Mouse (Mus musculus) hindbrain, embryonic 16.5 days (tissue): ENCODE measurements around the gene Trpv4. TPM values are rescaled to one million over a fixed set of nuclear protein-coding genes. Genes with fewer than 3 reads are reported as not detected.
A peak's percentile ranks its signal among the peaks of the same experiment; 100 is the strongest.

Source experiments
- ATAC-seq: fragments of 200-750 bp; cut with Nextera tagmentation; 2 replicates; pipeline ENCODE4 v1.8.0; 2017; ENCODE audit warnings: moderate TSS enrichment, moderate library complexity
- H3K27ac ChIP-seq: fragments of 300-500 bp; sonication (generic); 2 replicates; pipeline ENCODE4 v1.5.1; 2014; ENCODE audit warnings: low read depth, mild to moderate bottlenecking, control low read depth, low read length, moderate library complexity
- H3K27me3 ChIP-seq: fragments of 300-500 bp; sonication (generic); replicated peaks from 2 replicates; pipeline ENCODE4 v1.6.1; 2014; ENCODE audit warnings: low read length; ENCODE audit not compliant: control insufficient read depth, insufficient read depth
- H3K36me3 ChIP-seq: fragments of 300-500 bp; sonication (generic); 2 replicates; pipeline ENCODE4 v1.6.1; 2014; ENCODE audit warnings: mild to moderate bottlenecking, low read length, moderate library complexity, mixed read lengths; ENCODE audit not compliant: control insufficient read depth, insufficient read depth
- H3K4me1 ChIP-seq: fragments of 300-500 bp; sonication (generic); 2 replicates; pipeline ENCODE4 v1.6.1; 2014; ENCODE audit warnings: low read depth, low read length; ENCODE audit not compliant: control insufficient read depth, insufficient read depth
- H3K4me2 ChIP-seq: fragments of 300-500 bp; sonication (generic); 2 replicates; pipeline ENCODE4 v1.6.1; 2014; ENCODE audit warnings: mild to moderate bottlenecking, low read length, control low read depth, moderate library complexity
- H3K4me3 ChIP-seq: fragments of 300-500 bp; sonication (generic); 2 replicates; pipeline ENCODE4 v1.5.1; 2014; ENCODE audit warnings: mild to moderate bottlenecking, low read length, control low read depth, moderate library complexity
- H3K9ac ChIP-seq: fragments of 300-500 bp; sonication (generic); 2 replicates; pipeline ENCODE4 v1.6.1; 2014; ENCODE audit warnings: low read depth, mild to moderate bottlenecking, control low read depth, low read length, moderate library complexity
- H3K9me3 ChIP-seq: fragments of 300-500 bp; sonication (generic); 2 replicates; pipeline ENCODE4 v1.6.1; 2014; ENCODE audit warnings: mild to moderate bottlenecking, low read length, moderate library complexity; ENCODE audit not compliant: control insufficient read depth
- WGBS: fragments of 180-500 bp; shearing (Covaris S2); extraction: QIAGEN DNeasy Blood & Tissue Kit; methylation state at CpG from one replicate; pipeline ENCODE4 v1.1.7; 2014; 5-methylcytosine and 5-hydroxymethylcytosine counted together
- polyA plus RNA-seq: library from polyadenylated mRNA; unstranded; fragments of >200 nt; fragmentation: Nextera tagmentation; extraction: Ambion mirVana; gene quantifications from 2 replicates; pipeline ENCODE4 v1.2.1, GENCODE M21; 2015

The Trpv4 gene
- polyA plus RNA-seq, 1 experiment from 2014 or later, result 3.0 TPM

- no peak overlapping the region for H3K4me3 ChIP-seq
- no peak overlapping the region for H3K9ac ChIP-seq
- H3K4me1 ChIP-seq, result peaks cover 30% of the 10 kb centered on the region
- WGBS, result 47% methylated on average over 6 of the region's 6 CpGs
- no peak for ATAC-seq
- H3K27me3 ChIP-seq, result no peaks in the 10 kb centered on the region; the same call in 1 of the 2 replicates
- H3K36me3 ChIP-seq, result peaks cover 9% of the 10 kb centered on the region; the same call in 1 of the 2 replicates
- no peaks in the 10 kb centered on the region for H3K9me3 ChIP-seq
- H3K27ac ChIP-seq, result no peak overlapping the region
- no peak overlapping the region for H3K4me2 ChIP-seq
Observed at GRCm38 (mm10) chr5:114597652-114598051, 60.6 kb downstream of the Trpv4 start.

- ATAC-seq, result no peak
- Histone ChIP-seq H3K9me3 (no peaks in the 10 kb centered on the region), H3K27ac (no peak overlapping the region), H3K36me3 (peaks cover 9% of the 10 kb centered on the region; the same call in 1 of the 2 replicates), H3K27me3 (no peaks in the 10 kb centered on the region), H3K9ac (no peak overlapping the region), H3K4me2 (no peak overlapping the region), H3K4me1 (peaks cover 35% of the 10 kb centered on the region), H3K4me3 (no peak overlapping the region)
- 35% methylated on average over 8 of the region's 8 CpGs for WGBS
Observed at GRCm38 (mm10) chr5:114597222-114597621, 61.0 kb downstream of the Trpv4 start.

DNA sequence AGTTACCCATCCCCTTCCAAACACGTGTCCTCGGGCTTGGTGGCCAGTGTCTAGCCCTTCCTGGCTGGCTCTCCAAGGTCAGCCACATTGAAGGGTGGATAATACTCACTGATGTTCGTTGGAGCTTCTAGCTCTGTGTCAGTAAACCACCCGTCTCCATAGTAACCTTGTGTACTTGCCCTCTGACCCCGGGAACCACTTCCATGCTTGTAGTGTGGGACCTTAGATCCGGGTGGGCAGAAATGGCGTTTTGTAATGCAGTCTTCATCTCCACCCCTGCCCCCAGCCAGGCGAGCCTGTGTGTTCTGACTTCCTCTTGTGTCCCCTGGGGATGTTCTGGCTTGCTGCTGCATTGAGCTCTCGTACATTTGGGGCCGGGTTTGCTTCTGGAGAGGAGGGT, 61.6 kb downstream of the Trpv4 start:
- Histone ChIP-seq H3K27ac (no peak overlapping the region; the same call in 1 of the 2 replicates), H3K4me1 (peaks cover 40% of the 10 kb centered on the region), H3K4me3 (no peak overlapping the region), H3K9ac (0 out of 2 replicates have a peak overlapping the region, but pooled peaks have one; percentile 4), H3K9me3 (no peaks in the 10 kb centered on the region), H3K4me2 (no peak overlapping the region), H3K27me3 (no peaks in the 10 kb centered on the region), H3K36me3 (peaks cover 9% of the 10 kb centered on the region; the same call in 1 of the 2 replicates)
- 17% methylated on average over 10 of the region's 10 CpGs for WGBS
- no peak for ATAC-seq

DNA sequence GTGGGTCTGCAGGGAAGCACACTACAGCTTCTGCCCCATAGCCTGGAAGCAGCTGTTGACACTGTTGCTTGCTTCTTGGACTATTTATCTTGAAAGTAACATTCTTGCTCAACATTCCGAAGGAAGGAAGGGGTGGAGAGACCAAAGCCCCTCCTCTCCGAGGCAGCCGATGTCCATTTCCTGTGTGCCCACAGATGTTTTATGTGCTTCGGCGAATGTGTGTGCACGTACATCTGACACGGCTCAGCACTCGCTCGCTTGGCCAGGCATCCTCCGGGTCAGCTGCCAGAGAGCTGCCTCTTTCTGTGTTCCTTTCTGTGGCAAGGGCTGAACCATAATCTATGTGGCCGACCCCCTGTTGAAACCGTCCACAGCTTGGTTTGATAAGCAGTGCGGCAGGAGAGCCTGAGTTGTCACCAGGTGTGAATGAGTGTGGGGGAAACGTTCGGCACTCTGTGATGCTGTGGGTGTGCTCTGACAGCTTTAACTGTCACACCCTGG, 63.4 kb downstream of the Trpv4 start:
- Histone ChIP-seq H3K36me3 (peaks cover 9% of the 10 kb centered on the region; the same call in 1 of the 2 replicates), H3K4me2 (no peak overlapping the region), H3K4me1 (peaks cover 58% of the 10 kb centered on the region), H3K27me3 (no peaks in the 10 kb centered on the region), H3K27ac (peak overlapping the region; percentile 65; the same call in 1 of the 2 replicates), H3K4me3 (no peak overlapping the region), H3K9me3 (no peaks in the 10 kb centered on the region), H3K9ac (no peak overlapping the region)
- 86% methylated on average over 15 of the region's 15 CpGs for WGBS
- no peak for ATAC-seq

GRCm38 (mm10) chr5:114593949-114594348, 64.3 kb downstream of the Trpv4 start:
- Histone ChIP-seq H3K4me1 (peaks cover 67% of the 10 kb centered on the region), H3K4me3 (no peak overlapping the region), H3K9me3 (no peaks in the 10 kb centered on the region), H3K36me3 (peaks cover 9% of the 10 kb centered on the region; the same call in 1 of the 2 replicates), H3K27me3 (no peaks in the 10 kb centered on the region), H3K9ac (no peak overlapping the region), H3K27ac (peak overlapping the region; percentile 65), H3K4me2 (no peak overlapping the region)
- no peak for ATAC-seq
- 85% methylated on average over 5 of the region's 5 CpGs for WGBS

DNA sequence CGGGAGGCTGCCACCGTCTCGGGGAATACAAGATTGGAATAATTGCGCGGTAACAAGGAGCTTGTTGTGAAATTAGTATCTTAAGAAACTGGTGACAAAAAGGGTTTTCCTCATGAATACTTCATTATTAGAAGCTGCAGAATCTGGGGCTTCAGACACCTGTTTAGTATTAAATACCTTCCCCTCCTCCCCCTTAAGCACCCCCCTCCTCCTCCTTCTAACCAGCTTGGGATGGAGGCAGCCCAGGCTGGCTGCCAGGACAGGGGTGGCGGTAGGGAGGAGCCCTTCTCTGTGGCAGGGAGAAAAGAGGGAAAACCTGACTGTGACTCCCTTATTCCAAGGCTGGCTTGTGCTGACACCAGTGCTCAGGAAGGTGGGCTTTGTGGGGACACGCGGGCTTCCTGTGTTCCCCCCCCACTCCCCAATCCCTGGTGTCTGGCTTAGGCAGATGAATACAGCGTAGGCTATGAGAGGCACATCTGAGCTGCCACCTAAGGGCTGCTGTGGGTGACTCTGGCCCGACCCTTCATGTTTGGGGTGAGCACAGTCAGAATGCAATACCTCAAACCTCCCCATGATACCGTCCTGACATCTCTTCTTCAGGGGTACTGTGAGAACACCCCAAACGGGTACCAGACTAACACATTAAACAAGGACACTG, 64.9 kb downstream of the Trpv4 start:
- no peak for ATAC-seq
- Histone ChIP-seq H3K4me2 (no peak overlapping the region; the same call in 1 of the 2 replicates), H3K36me3 (peaks cover 9% of the 10 kb centered on the region; the same call in 1 of the 2 replicates), H3K9ac (peak overlapping the region; percentile 41; the same call in 1 of the 2 replicates), H3K4me3 (no peak overlapping the region), H3K9me3 (no peaks in the 10 kb centered on the region), H3K27me3 (no peaks in the 10 kb centered on the region), H3K4me1 (peaks cover 73% of the 10 kb centered on the region), H3K27ac (no peak overlapping the region; the same call in 1 of the 2 replicates)
- WGBS, result 54% methylated on average over 11 of the region's 12 CpGs

DNA sequence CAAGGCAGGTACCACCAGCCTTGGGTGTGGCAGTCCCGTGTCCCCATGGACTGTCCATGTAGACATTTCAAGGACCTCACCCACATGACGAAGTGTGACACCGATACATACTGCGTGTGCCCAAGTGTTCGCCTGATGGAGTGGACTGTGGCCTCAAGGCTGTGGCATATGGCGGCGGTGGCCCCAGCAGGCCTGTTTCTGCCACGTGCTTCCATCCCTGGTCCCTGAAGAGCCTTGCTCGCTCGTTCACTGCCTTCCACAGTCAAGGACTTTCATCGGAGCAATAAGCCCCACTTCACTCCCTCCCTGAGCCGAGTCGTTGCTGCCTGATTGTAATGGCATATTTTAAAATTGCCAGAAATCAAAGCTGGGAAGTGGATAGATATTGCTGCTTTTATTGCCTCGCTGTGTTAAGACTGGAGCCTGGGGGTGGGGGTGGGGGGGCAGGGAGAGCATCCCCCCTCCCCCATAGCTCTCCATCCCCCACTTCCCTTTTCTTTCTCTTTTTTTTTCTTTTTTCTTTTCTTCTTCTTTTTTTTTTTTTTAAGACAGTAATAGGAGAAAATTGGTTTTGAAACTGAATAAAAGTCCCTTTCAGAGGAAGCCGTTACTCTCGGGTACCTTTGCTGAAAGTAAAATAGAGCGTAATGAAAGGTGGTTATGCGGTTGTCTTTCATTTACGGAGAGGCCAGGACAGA, 65.6 kb downstream of the Trpv4 start:
- Histone ChIP-seq H3K4me3 (no peak overlapping the region), H3K4me1 (peaks cover 71% of the 10 kb centered on the region), H3K27ac (peak overlapping the region; percentile 55), H3K4me2 (no peak overlapping the region; the same call in 1 of the 2 replicates), H3K27me3 (no peaks in the 10 kb centered on the region), H3K9ac (peak overlapping the region; percentile 46; the same call in 1 of the 2 replicates), H3K36me3 (peaks cover 9% of the 10 kb centered on the region; the same call in 1 of the 2 replicates), H3K9me3 (no peaks in the 10 kb centered on the region)
- ATAC-seq, result no peak
- whole genome bisulfite sequencing, result 40% methylated on average over 19 of the region's 19 CpGs

DNA sequence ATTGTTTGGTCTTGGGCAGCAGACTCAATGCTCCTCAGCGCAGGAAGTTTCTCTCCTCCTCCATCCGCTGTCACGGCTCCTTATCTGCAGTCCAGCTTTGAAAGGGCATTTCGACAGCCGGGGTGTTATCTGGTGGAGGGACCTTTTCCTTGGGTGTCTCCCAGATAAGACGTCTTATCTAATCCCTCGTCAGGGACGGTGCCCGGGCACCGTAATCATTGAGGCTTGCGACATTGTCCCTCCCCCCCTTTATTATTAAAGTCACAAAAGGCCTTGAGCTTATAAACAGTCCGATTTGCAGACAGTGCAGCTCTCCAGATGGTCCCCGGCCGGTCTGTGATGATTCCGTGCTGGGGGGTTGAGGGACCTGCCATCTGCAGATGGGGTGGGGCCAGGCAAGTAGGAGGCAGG, 67.1 kb downstream of the Trpv4 start:
- Histone ChIP-seq H3K27ac (no peak overlapping the region), H3K9me3 (no peaks in the 10 kb centered on the region), H3K4me2 (no peak overlapping the region), H3K4me1 (peaks cover 59% of the 10 kb centered on the region), H3K27me3 (no peaks in the 10 kb centered on the region), H3K9ac (no peak overlapping the region), H3K4me3 (no peak overlapping the region), H3K36me3 (peaks cover 9% of the 10 kb centered on the region; the same call in 1 of the 2 replicates)
- ATAC-seq, result no peak; the same call in 1 of the 2 replicates
- WGBS, result 31% methylated on average over 15 of the region's 15 CpGs
